Mouse (Mus musculus) embryonic facial prominence, embryonic 15.5 days (tissue): Measurements from ENCODE around the gene Nell1. TPM values are rescaled to one million over a fixed set of nuclear protein-coding genes. Genes with fewer than 3 reads are reported as not detected.

Source experiments
- ATAC-seq: fragments of 200-750 bp; cut with Nextera tagmentation; 2 replicates; pipeline ENCODE4 v1.8.0; 2017; ENCODE audit warnings: low read depth, moderate TSS enrichment; ENCODE audit not compliant: insufficient number of reproducible peaks, low FRiP score, low TSS enrichment
- H3K27ac ChIP-seq: fragments of 300-500 bp; sonication (generic); replicated peaks from 2 replicates; pipeline ENCODE4 v1.5.1; 2015; ENCODE audit warnings: mild to moderate bottlenecking, inconsistent platforms
- H3K27me3 ChIP-seq: fragments of 300-500 bp; sonication (generic); 2 replicates; pipeline ENCODE4 v1.6.1; 2015; ENCODE audit warnings: inconsistent platforms
- H3K36me3 ChIP-seq: fragments of 300-500 bp; sonication (generic); 2 replicates; pipeline ENCODE4 v1.6.1; 2015; ENCODE audit warnings: mild to moderate bottlenecking, inconsistent platforms
- H3K4me1 ChIP-seq: fragments of 300-500 bp; sonication (generic); 2 replicates; pipeline ENCODE4 v1.6.1; 2015; ENCODE audit warnings: inconsistent platforms
- H3K4me2 ChIP-seq: fragments of 300-500 bp; sonication (generic); replicated peaks from 2 replicates; pipeline ENCODE4 v1.6.1; 2015; ENCODE audit warnings: mild to moderate bottlenecking, inconsistent platforms
- H3K4me3 ChIP-seq: fragments of 300-500 bp; sonication (generic); replicated peaks from 2 replicates; pipeline ENCODE4 v1.5.1; 2015; ENCODE audit warnings: mild to moderate bottlenecking, inconsistent platforms
- H3K9ac ChIP-seq: fragments of 300-500 bp; sonication (generic); 2 replicates; pipeline ENCODE4 v1.6.1; 2015; ENCODE audit warnings: inconsistent platforms
- H3K9me3 ChIP-seq: fragments of 300-500 bp; sonication (generic); replicated peaks from 2 replicates; pipeline ENCODE4 v1.6.1; 2016; ENCODE audit warnings: inconsistent platforms
- WGBS: fragments of 180-500 bp; shearing (Covaris S2); methylation state at CpG from one replicate; pipeline ENCODE4 v1.1.7; 2015; 5-methylcytosine and 5-hydroxymethylcytosine counted together
- polyA plus RNA-seq: library from polyadenylated mRNA; unstranded; fragments of >200 nt; fragmentation: Nextera tagmentation; extraction: Ambion mirVana; gene quantifications from 2 replicates; pipeline ENCODE4 v1.2.1, GENCODE M21; 2015

Nell1 gene
- polyA plus RNA-seq, 1 experiment from 2014 or later: 6.9 TPM

- H3K9me3 ChIP-seq: no peaks in the 10 kb centered on the region
- no peak for ATAC-seq
- H3K4me3 ChIP-seq: no peak overlapping the region
- no peak overlapping the region for H3K9ac ChIP-seq
- no peaks in the 10 kb centered on the region for H3K36me3 ChIP-seq
- H3K4me1 ChIP-seq: no peaks in the 10 kb centered on the region
- no peaks in the 10 kb centered on the region for H3K27me3 ChIP-seq
- H3K4me2 ChIP-seq: no peak overlapping the region
- no peak overlapping the region for H3K27ac ChIP-seq
- WGBS: 76% methylated on average over 5 of the region's 5 CpGs
These were observed 363.6 kb downstream of the Nell1 start for GRCm38 (mm10) chr7:50338226-50338625.

GRCm38 (mm10) chr7:50338757-50339156 lies 364.1 kb downstream of the Nell1 start:
- H3K9me3 ChIP-seq: no peaks in the 10 kb centered on the region
- no peak overlapping the region for H3K27ac ChIP-seq
- ATAC-seq: no peak
- no peaks in the 10 kb centered on the region for H3K27me3 ChIP-seq
- 50% methylated on average over 5 of the region's 5 CpGs for WGBS
- no peaks in the 10 kb centered on the region for H3K4me1 ChIP-seq
- no peak overlapping the region for H3K9ac ChIP-seq
- H3K36me3 ChIP-seq: no peaks in the 10 kb centered on the region
- H3K4me2 ChIP-seq: no peak overlapping the region
- H3K4me3 ChIP-seq: no peak overlapping the region

GRCm38 (mm10) chr7:50351564-50351963 lies 376.9 kb downstream of the Nell1 start:
- no peak for ATAC-seq
- Histone ChIP-seq H3K27me3 (no peaks in the 10 kb centered on the region), H3K4me1 (no peaks in the 10 kb centered on the region), H3K36me3 (no peaks in the 10 kb centered on the region), H3K27ac (no peak overlapping the region), H3K4me2 (no peak overlapping the region), H3K9me3 (no peaks in the 10 kb centered on the region), H3K9ac (no peak overlapping the region), H3K4me3 (no peak overlapping the region)
- WGBS: 58% methylated on average over 2 of the region's 2 CpGs

- no peaks in the 10 kb centered on the region for H3K27me3 ChIP-seq
- no peak overlapping the region for H3K27ac ChIP-seq
- ATAC-seq: no peak
- no peak overlapping the region for H3K9ac ChIP-seq
- H3K36me3 ChIP-seq: no peaks in the 10 kb centered on the region
- WGBS: 19% methylated on average over 2 of the region's 2 CpGs
- no peaks in the 10 kb centered on the region for H3K9me3 ChIP-seq
- no peak overlapping the region for H3K4me3 ChIP-seq
- no peak overlapping the region for H3K4me2 ChIP-seq
- H3K4me1 ChIP-seq: no peaks in the 10 kb centered on the region
These were observed 382.5 kb downstream of the Nell1 start for GRCm38 (mm10) chr7:50357213-50357612.

GRCm38 (mm10) chr7:50362039-50362438 lies 387.4 kb downstream of the Nell1 start:
- H3K4me2 ChIP-seq: no peak overlapping the region
- no peaks in the 10 kb centered on the region for H3K4me1 ChIP-seq
- no peaks in the 10 kb centered on the region for H3K27me3 ChIP-seq
- no peak overlapping the region for H3K27ac ChIP-seq
- H3K4me3 ChIP-seq: no peak overlapping the region
- H3K9me3 ChIP-seq: no peaks in the 10 kb centered on the region
- H3K9ac ChIP-seq: no peak overlapping the region
- H3K36me3 ChIP-seq: no peaks in the 10 kb centered on the region
- WGBS: 34% methylated on average over 2 of the region's 2 CpGs
- ATAC-seq: no peak

- Histone ChIP-seq H3K36me3 (no peaks in the 10 kb centered on the region), H3K27me3 (no peaks in the 10 kb centered on the region), H3K4me3 (no peak overlapping the region), H3K9ac (no peak overlapping the region), H3K4me1 (no peaks in the 10 kb centered on the region), H3K4me2 (no peak overlapping the region), H3K9me3 (no peaks in the 10 kb centered on the region), H3K27ac (no peak overlapping the region)
- ATAC-seq: no peak
- WGBS: 75% methylated on average over 4 of the region's 4 CpGs
These were observed 400.2 kb downstream of the Nell1 start for GRCm38 (mm10) chr7:50374876-50375275.

- H3K9ac ChIP-seq: no peak overlapping the region
- no peaks in the 10 kb centered on the region for H3K27me3 ChIP-seq
- no peaks in the 10 kb centered on the region for H3K4me1 ChIP-seq
- H3K9me3 ChIP-seq: no peaks in the 10 kb centered on the region
- H3K36me3 ChIP-seq: no peaks in the 10 kb centered on the region
- ATAC-seq: no peak
- no peak overlapping the region for H3K27ac ChIP-seq
- no peak overlapping the region for H3K4me2 ChIP-seq
- no peak overlapping the region for H3K4me3 ChIP-seq
- whole genome bisulfite sequencing: 60% methylated on average over 2 of the region's 2 CpGs
These were observed 435.8 kb downstream of the Nell1 start for GRCm38 (mm10) chr7:50410421-50410820.

GRCm38 (mm10) chr7:50419976-50420375 lies 445.3 kb downstream of the Nell1 start:
- no peaks in the 10 kb centered on the region for H3K9me3 ChIP-seq
- no peaks in the 10 kb centered on the region for H3K36me3 ChIP-seq
- H3K4me2 ChIP-seq: no peak overlapping the region
- WGBS: 55% methylated on average over 2 of the region's 2 CpGs
- no peak overlapping the region for H3K27ac ChIP-seq
- no peak for ATAC-seq
- no peak overlapping the region for H3K4me3 ChIP-seq
- no peaks in the 10 kb centered on the region for H3K27me3 ChIP-seq
- H3K9ac ChIP-seq: no peak overlapping the region
- H3K4me1 ChIP-seq: no peaks in the 10 kb centered on the region

- WGBS: 90% methylated on average over 1 of the region's 1 CpGs
- H3K4me2 ChIP-seq: no peak overlapping the region
- ATAC-seq: no peak
- H3K4me1 ChIP-seq: no peaks in the 10 kb centered on the region
- no peak overlapping the region for H3K9ac ChIP-seq
- H3K9me3 ChIP-seq: no peaks in the 10 kb centered on the region
- no peak overlapping the region for H3K27ac ChIP-seq
- H3K4me3 ChIP-seq: no peak overlapping the region
- no peaks in the 10 kb centered on the region for H3K27me3 ChIP-seq
- H3K36me3 ChIP-seq: no peaks in the 10 kb centered on the region
These were observed 447.9 kb downstream of the Nell1 start for GRCm38 (mm10) chr7:50422422-50423195.

- no peak overlapping the region for H3K4me2 ChIP-seq
- no peaks in the 10 kb centered on the region for H3K36me3 ChIP-seq
- H3K9ac ChIP-seq: no peak overlapping the region
- no peaks in the 10 kb centered on the region for H3K9me3 ChIP-seq
- no peak overlapping the region for H3K4me3 ChIP-seq
- H3K4me1 ChIP-seq: no peaks in the 10 kb centered on the region
- H3K27ac ChIP-seq: no peak overlapping the region
- no peaks in the 10 kb centered on the region for H3K27me3 ChIP-seq
- WGBS: 73% methylated on average over 5 of the region's 5 CpGs
- ATAC-seq: no peak
These were observed 455.1 kb downstream of the Nell1 start for GRCm38 (mm10) chr7:50429725-50430124.

GRCm38 (mm10) chr7:50441237-50441636 lies 466.6 kb downstream of the Nell1 start:
- ATAC-seq: no peak
- no peak overlapping the region for H3K4me3 ChIP-seq
- no peaks in the 10 kb centered on the region for H3K4me1 ChIP-seq
- H3K9me3 ChIP-seq: no peaks in the 10 kb centered on the region
- no peak overlapping the region for H3K4me2 ChIP-seq
- H3K27ac ChIP-seq: no peak overlapping the region
- no peaks in the 10 kb centered on the region for H3K27me3 ChIP-seq
- no peak overlapping the region for H3K9ac ChIP-seq
- H3K36me3 ChIP-seq: no peaks in the 10 kb centered on the region

GRCm38 (mm10) chr7:50447316-50447715 lies 472.7 kb downstream of the Nell1 start:
- no peaks in the 10 kb centered on the region for H3K4me1 ChIP-seq
- no peak overlapping the region for H3K9ac ChIP-seq
- H3K4me2 ChIP-seq: no peak overlapping the region
- no peaks in the 10 kb centered on the region for H3K9me3 ChIP-seq
- no peak overlapping the region for H3K4me3 ChIP-seq
- H3K36me3 ChIP-seq: no peaks in the 10 kb centered on the region
- ATAC-seq: no peak
- H3K27me3 ChIP-seq: no peaks in the 10 kb centered on the region
- 83% methylated on average over 4 of the region's 4 CpGs for WGBS
- no peak overlapping the region for H3K27ac ChIP-seq
